Comparison of ENCODE assay signal across 16 mouse cellular contexts in genomic region chrX:12502364-12502763, GRCm38 (mm10).
"Had no signal": no experiment of that assay in that cellular context is flagged by ENCODE, and none has a peak within 500 bp of the region (broad histone marks: within the 10 kb centered on the region; RNA-seq: fewer than 3 reads in every experiment).

No protein-coding gene starts in this region.

- H3K27ac ChIP-seq: limb, embryonic 12.5 days; limb, embryonic 15.5 days; liver, embryonic 14.5 days; lung, embryonic 15.5 days; neural tube, embryonic 12.5 days; neural tube, embryonic 15.5 days had no signal

- H3K9ac ChIP-seq: limb, embryonic 12.5 days; limb, embryonic 15.5 days; liver, embryonic 14.5 days; lung, embryonic 15.5 days; neural tube, embryonic 12.5 days; neural tube, embryonic 15.5 days had no signal

- H3K4me3 ChIP-seq: limb, embryonic 12.5 days; limb, embryonic 15.5 days; lung, embryonic 15.5 days; megakaryocyte, embryonic 14.5 days; neural tube, embryonic 12.5 days; neural tube, embryonic 15.5 days had no signal

- H3K27me3 ChIP-seq: lung, embryonic 15.5 days; neural tube, embryonic 12.5 days had no signal

- H3K4me2 ChIP-seq: limb, embryonic 12.5 days; limb, embryonic 15.5 days; lung, embryonic 15.5 days; neural tube, embryonic 12.5 days; neural tube, embryonic 15.5 days had no signal

- H3K9me3 ChIP-seq: limb, embryonic 12.5 days; limb, embryonic 15.5 days; lung, embryonic 15.5 days; megakaryocyte, embryonic 14.5 days; neural tube, embryonic 12.5 days; neural tube, embryonic 15.5 days had no signal

- H3K4me1 ChIP-seq: limb, embryonic 12.5 days; limb, embryonic 15.5 days; lung, embryonic 15.5 days; megakaryocyte, embryonic 14.5 days; neural tube, embryonic 12.5 days; neural tube, embryonic 15.5 days had no signal

- H3K36me3 ChIP-seq: limb, embryonic 12.5 days; limb, embryonic 15.5 days; lung, embryonic 15.5 days; neural tube, embryonic 12.5 days; neural tube, embryonic 15.5 days had no signal

- ATAC-seq: inflammation-experienced regulatory T-cells, adult 6 months; intestine, embryonic 16.5 days had no signal

- DNase-seq: kidney, adult 18-20 months; kidney, postnatal 4 days; left cerebral cortex, postnatal 4 days; lung, adult 18-20 months; lung, postnatal 36 days; thymus, adult 18-20 months; thymus, postnatal 36 days had no signal
